Mouse (Mus musculus) heart, postnatal 25 days (tissue): Measurements from ENCODE around the gene Zfp213. TPM values are rescaled to one million over a fixed set of nuclear protein-coding genes. Genes with fewer than 3 reads are reported as not detected.
"Not testable (repeated sequence)": the region's sequence is repeated elsewhere in the genome, so short reads cannot be mapped to it uniquely, and the experiment has no call there.

Source experiments
- DNase-seq: peaks from one replicate; pipeline ENCODE4 v3.0.0; 2022; ENCODE audit warnings: low spot score
- intact Hi-C: fragments of 180-260 bp; cut with DNase I; formaldehyde crosslinking; loops from one replicate; pipeline ENCODE4 v1.15.1; 2025
- total RNA-seq, 2 experiments: library from RNA; stranded (reverse); gene quantifications; 2 replicates each; pipeline ENCODE4 v1.2.3; 2021

The Zfp213 gene
- total RNA-seq, result 1 to 10 TPM; 4.7 to 6.2 TPM

GRCm38 (mm10) chr17:23563595-23564367 is at the start of gene Zfp213:
Zfp213 (minus strand) TSS chr17:23564238.
- intact Hi-C loops, result loop anchor here (5.0 kb wide), 1 partner anchor 109 kb away; the partner anchor contains the start of genes Hcfc1r1 and Thoc6
- peak; percentile 93 for DNase-seq

- no peak for DNase-seq
- intact Hi-C loops, result loop anchor here (2.0 kb wide), 1 partner anchor 40 kb away; no protein-coding TSS in a partner anchor
These were observed 46.3 kb upstream of the Zfp213 start for GRCm38 (mm10) chr17:23610361-23610800.

- no peak for DNase-seq
- intact Hi-C loops, result loop anchor here (2.0 kb wide), 1 partner anchor 39 kb away; no protein-coding TSS in a partner anchor
These were observed 45.6 kb upstream of the Zfp213 start for GRCm38 (mm10) chr17:23609612-23610011.

- no peak for DNase-seq
- intact Hi-C loops, result no loop called here
These were observed 41.2 kb upstream of the Zfp213 start for GRCm38 (mm10) chr17:23605220-23605619.

GRCm38 (mm10) chr17:23604394-23604793 is 40.4 kb upstream of the Zfp213 start:
- intact Hi-C loops, result no loop called here

GRCm38 (mm10) chr17:23603542-23603941 is 39.5 kb upstream of the Zfp213 start:
- intact Hi-C loops, result no loop called here
- no peak for DNase-seq

More at GRCm38 (mm10) chr17:23604394-23604793, 40.4 kb upstream of the Zfp213 start:
- no peak for DNase-seq

GRCm38 (mm10) chr17:23603077-23603476 is 39.0 kb upstream of the Zfp213 start:
- DNase-seq, result no peak
- intact Hi-C loops, result no loop called here

GRCm38 (mm10) chr17:23601836-23602585 is 38.0 kb upstream of the Zfp213 start:
- DNase-seq, result no peak
- intact Hi-C loops, result no loop called here

GRCm38 (mm10) chr17:23600641-23601622 is 36.9 kb upstream of the Zfp213 start, which contains the start of gene Zscan10:
Zscan10 (plus strand) TSS chr17:23600856.
- intact Hi-C loops, result no loop called here
- DNase-seq, result no peak

- DNase-seq, result no peak
- intact Hi-C loops, result loop anchor here (2.0 kb wide), 1 partner anchor 33 kb away; no protein-coding TSS in a partner anchor
These were observed 35.6 kb upstream of the Zfp213 start for GRCm38 (mm10) chr17:23599605-23600063.

GRCm38 (mm10) chr17:23598582-23599552 is 34.8 kb upstream of the Zfp213 start, which contains the start of gene Zfp13:
Zfp13 (minus strand) TSS chr17:23599487.
- DNase-seq, result peak; percentile 84
- intact Hi-C loops, result loop anchor here (2.0 kb wide), 1 partner anchor 32 kb away; no protein-coding TSS in a partner anchor

GRCm38 (mm10) chr17:23595139-23595538 is 31.1 kb upstream of the Zfp213 start:
- intact Hi-C loops, result not testable (repeated sequence)

GRCm38 (mm10) chr17:23592926-23593300 is 28.9 kb upstream of the Zfp213 start:
- no peak for DNase-seq
- intact Hi-C loops, result no loop called here

More at GRCm38 (mm10) chr17:23595139-23595538, 31.1 kb upstream of the Zfp213 start:
- not testable (repeated sequence) for DNase-seq

GRCm38 (mm10) chr17:23592208-23592925 is 28.3 kb upstream of the Zfp213 start:
- intact Hi-C loops, result no loop called here
- DNase-seq, result peak; percentile 79

GRCm38 (mm10) chr17:23587253-23587652 is 23.2 kb upstream of the Zfp213 start:
- intact Hi-C loops, result no loop called here
- DNase-seq, result no peak

GRCm38 (mm10) chr17:23585721-23586491 is 21.9 kb upstream of the Zfp213 start:
- intact Hi-C loops, result no loop called here
- DNase-seq, result no peak

GRCm38 (mm10) chr17:23584786-23585185 is 20.7 kb upstream of the Zfp213 start:
- intact Hi-C loops, result no loop called here
- no peak for DNase-seq
